Mouse (Mus musculus) olfactory bulb, adult 2 months (tissue): Measurements from ENCODE around the gene Cenps.

Experiments
- CTCF ChIP-seq: fragments of 200-500 bp; IDR thresholded peaks from 2 replicates; pipeline ENCODE4 v1.5.1; 2012; ENCODE audit warnings: low read depth, mild to moderate bottlenecking, low read length, moderate library complexity; ENCODE audit not compliant: insufficient read depth
- POLR2A ChIP-seq: fragments of 200-500 bp; IDR thresholded peaks from 2 replicates; pipeline ENCODE4 v1.6.1; 2012; ENCODE audit warnings: mild to moderate bottlenecking, low read depth, low read length, moderate library complexity; ENCODE audit not compliant: insufficient read depth

- no peak for TF ChIP-seq CTCF
- no peak for TF ChIP-seq POLR2A
Measured at GRCm38 (mm10) chr4:149159891-149160290, 22.5 kb upstream of the Cenps start.
